Mouse (Mus musculus) midbrain, embryonic 11.5 days (tissue): ENCODE data around the gene Plbd2. TPM values are rescaled to one million over a fixed set of nuclear protein-coding genes. Genes with fewer than 3 reads are reported as not detected.

ENCODE experiments used
- ATAC-seq: fragments of 200-750 bp; cut with Nextera tagmentation; 2 replicates; pipeline ENCODE4 v1.8.0; 2017; ENCODE audit warnings: moderate TSS enrichment, moderate library complexity; ENCODE audit not compliant: low FRiP score
- DNase-seq: peaks from one replicate; pipeline ENCODE4 v3.0.0; 2015; ENCODE audit warnings: low spot score; ENCODE audit errors: missing footprints
- H3K27ac ChIP-seq: fragments of 300-500 bp; sonication (generic); 2 replicates; pipeline ENCODE4 v1.5.1; 2014; ENCODE audit warnings: low read depth, low read length
- H3K27me3 ChIP-seq: fragments of 300-500 bp; sonication (generic); 2 replicates; pipeline ENCODE4 v1.6.1; 2014; ENCODE audit warnings: mild to moderate bottlenecking, low read length, moderate library complexity, mixed read lengths; ENCODE audit not compliant: control insufficient read depth, insufficient read depth
- H3K36me3 ChIP-seq: fragments of 300-500 bp; sonication (generic); 2 replicates; pipeline ENCODE4 v1.6.1; 2014; ENCODE audit warnings: mild to moderate bottlenecking, low read length, moderate library complexity, mixed read lengths; ENCODE audit not compliant: control insufficient read depth, insufficient read depth
- H3K4me1 ChIP-seq: fragments of 300-500 bp; sonication (generic); 2 replicates; pipeline ENCODE4 v1.6.1; 2014; ENCODE audit warnings: low read length; ENCODE audit not compliant: control insufficient read depth, insufficient read depth
- H3K4me2 ChIP-seq: fragments of 300-500 bp; sonication (generic); 2 replicates; pipeline ENCODE4 v1.6.1; 2014; ENCODE audit warnings: mild to moderate bottlenecking, moderate library complexity
- H3K4me3 ChIP-seq: fragments of 300-500 bp; sonication (generic); 2 replicates; pipeline ENCODE4 v1.5.1; 2014; ENCODE audit warnings: low read depth, low read length
- H3K9ac ChIP-seq: fragments of 300-500 bp; sonication (generic); 2 replicates; pipeline ENCODE4 v1.6.1; 2014; ENCODE audit warnings: low read length
- H3K9me3 ChIP-seq: fragments of 300-500 bp; sonication (generic); 2 replicates; pipeline ENCODE4 v1.6.1; 2016; ENCODE audit warnings: low read length; ENCODE audit not compliant: control insufficient read depth
- WGBS: fragments of 180-500 bp; shearing (Covaris S2); extraction: QIAGEN DNeasy Blood & Tissue Kit; methylation state at CpG from one replicate; pipeline ENCODE4 v1.1.7; 2014; 5-methylcytosine and 5-hydroxymethylcytosine counted together
- polyA plus RNA-seq: library from polyadenylated mRNA; unstranded; fragments of >200 nt; fragmentation: Nextera tagmentation; extraction: Ambion mirVana; gene quantifications from 2 replicates; pipeline ENCODE4 v1.2.1, GENCODE M21; 2014

The Plbd2 gene
- polyA plus RNA-seq, 1 experiment from 2014 or later, result 21.9 TPM

GRCm38 (mm10) chr5:120527296-120527964 is 24.0 kb upstream of the Plbd2 start:
- DNase-seq (no peak), ATAC-seq (no peak)
- Histone ChIP-seq H3K4me2 (no peak overlapping the region), H3K4me1 (no peaks in the 10 kb centered on the region), H3K4me3 (no peak overlapping the region), H3K9me3 (no peaks in the 10 kb centered on the region), H3K27me3 (no peaks in the 10 kb centered on the region), H3K27ac (no peak overlapping the region), H3K9ac (no peak overlapping the region), H3K36me3 (no peaks in the 10 kb centered on the region)
- 95% methylated on average over 17 of the region's 20 CpGs for WGBS

GRCm38 (mm10) chr5:120526311-120526710 is 22.9 kb upstream of the Plbd2 start:
- Histone ChIP-seq H3K9me3 (no peaks in the 10 kb centered on the region), H3K4me2 (no peak overlapping the region), H3K36me3 (no peaks in the 10 kb centered on the region), H3K9ac (no peak overlapping the region), H3K27ac (no peak overlapping the region), H3K4me1 (no peaks in the 10 kb centered on the region), H3K4me3 (no peak overlapping the region), H3K27me3 (no peaks in the 10 kb centered on the region)
- DNase-seq (no peak), ATAC-seq (no peak)
- WGBS, result 72% methylated on average over 9 of the region's 11 CpGs

- Histone ChIP-seq H3K9ac (no peak overlapping the region), H3K4me1 (no peaks in the 10 kb centered on the region), H3K27ac (no peak overlapping the region), H3K36me3 (no peaks in the 10 kb centered on the region), H3K27me3 (no peaks in the 10 kb centered on the region), H3K4me2 (no peak overlapping the region), H3K9me3 (no peaks in the 10 kb centered on the region), H3K4me3 (no peak overlapping the region)
- no peak for ATAC-seq
- DNase-seq, result no peak
- 34% methylated on average over 5 of the region's 5 CpGs for WGBS
These were observed 22.3 kb upstream of the Plbd2 start for GRCm38 (mm10) chr5:120525737-120526136.

GRCm38 (mm10) chr5:120524736-120525135 is 21.3 kb upstream of the Plbd2 start:
- DNase-seq, result no peak
- H3K4me3 ChIP-seq, result no peak overlapping the region
- no peaks in the 10 kb centered on the region for H3K27me3 ChIP-seq
- no peak for ATAC-seq
- whole genome bisulfite sequencing, result 91% methylated on average over 2 of the region's 2 CpGs
- no peaks in the 10 kb centered on the region for H3K4me1 ChIP-seq
- H3K9me3 ChIP-seq, result no peaks in the 10 kb centered on the region
- no peaks in the 10 kb centered on the region for H3K36me3 ChIP-seq
- no peak overlapping the region for H3K4me2 ChIP-seq
- no peak overlapping the region for H3K9ac ChIP-seq
- no peak overlapping the region for H3K27ac ChIP-seq

GRCm38 (mm10) chr5:120522649-120523048 is 19.2 kb upstream of the Plbd2 start:
- 81% methylated on average over 3 of the region's 3 CpGs for WGBS

GRCm38 (mm10) chr5:120517552-120517951 is 14.1 kb upstream of the Plbd2 start:
- H3K27me3 ChIP-seq, result no peaks in the 10 kb centered on the region
- ATAC-seq (no peak), DNase-seq (no peak)
- no peaks in the 10 kb centered on the region for H3K36me3 ChIP-seq
- no peak overlapping the region for H3K4me2 ChIP-seq
- WGBS, result 60% methylated on average over 9 of the region's 9 CpGs
- no peak overlapping the region for H3K9ac ChIP-seq
- no peaks in the 10 kb centered on the region for H3K9me3 ChIP-seq
- no peak overlapping the region for H3K27ac ChIP-seq
- no peak overlapping the region for H3K4me3 ChIP-seq
- H3K4me1 ChIP-seq, result peaks cover 4% of the 10 kb centered on the region

More at GRCm38 (mm10) chr5:120522649-120523048, 19.2 kb upstream of the Plbd2 start:
- Histone ChIP-seq H3K4me3 (no peak overlapping the region), H3K4me2 (no peak overlapping the region), H3K4me1 (no peaks in the 10 kb centered on the region), H3K9ac (no peak overlapping the region), H3K27ac (no peak overlapping the region), H3K36me3 (no peaks in the 10 kb centered on the region), H3K27me3 (no peaks in the 10 kb centered on the region), H3K9me3 (no peaks in the 10 kb centered on the region)
- DNase-seq (no peak), ATAC-seq (no peak)

GRCm38 (mm10) chr5:120516221-120516984 is 13.0 kb upstream of the Plbd2 start:
- Histone ChIP-seq H3K9ac (no peak overlapping the region), H3K9me3 (no peaks in the 10 kb centered on the region), H3K36me3 (no peaks in the 10 kb centered on the region), H3K4me3 (no peak overlapping the region), H3K27me3 (peaks cover 9% of the 10 kb centered on the region), H3K4me2 (no peak overlapping the region), H3K4me1 (peaks cover 4% of the 10 kb centered on the region), H3K27ac (no peak overlapping the region)
- ATAC-seq, result no peak
- DNase-seq, result no peak
- WGBS, result 68% methylated on average over 15 of the region's 15 CpGs

GRCm38 (mm10) chr5:120515451-120515850 is 12.0 kb upstream of the Plbd2 start:
- 69% methylated on average over 7 of the region's 7 CpGs for WGBS
- H3K27ac ChIP-seq, result no peak overlapping the region
- DNase-seq (no peak), ATAC-seq (no peak)
- H3K4me3 ChIP-seq, result no peak overlapping the region
- H3K4me2 ChIP-seq, result no peak overlapping the region
- no peak overlapping the region for H3K9ac ChIP-seq
- peaks cover 4% of the 10 kb centered on the region for H3K4me1 ChIP-seq
- H3K27me3 ChIP-seq, result peaks cover 10% of the 10 kb centered on the region
- H3K36me3 ChIP-seq, result no peaks in the 10 kb centered on the region
- H3K9me3 ChIP-seq, result no peaks in the 10 kb centered on the region

GRCm38 (mm10) chr5:120514754-120515153 is 11.3 kb upstream of the Plbd2 start:
- Histone ChIP-seq H3K9ac (no peak overlapping the region), H3K9me3 (no peaks in the 10 kb centered on the region), H3K4me3 (no peak overlapping the region), H3K4me1 (peaks cover 8% of the 10 kb centered on the region), H3K36me3 (no peaks in the 10 kb centered on the region), H3K27ac (no peak overlapping the region), H3K27me3 (peaks cover 10% of the 10 kb centered on the region), H3K4me2 (no peak overlapping the region)
- ATAC-seq, result no peak
- no peak for DNase-seq
- 62% methylated on average over 4 of the region's 4 CpGs for WGBS
